Mouse (Mus musculus) liver, postnatal 0 days (tissue): ENCODE measurements around the gene Htr1f.

Experiments
- CTCF ChIP-seq: sonication (generic); IDR thresholded peaks from 2 replicates; pipeline ENCODE4 v1.5.1; 2016; ENCODE audit warnings: antibody characterized with exemption, low read depth
- EP300 ChIP-seq: IDR thresholded peaks from 2 replicates; pipeline ENCODE4 v1.6.1; 2016; ENCODE audit warnings: antibody characterized with exemption, low read depth, mild to moderate bottlenecking

DNA sequence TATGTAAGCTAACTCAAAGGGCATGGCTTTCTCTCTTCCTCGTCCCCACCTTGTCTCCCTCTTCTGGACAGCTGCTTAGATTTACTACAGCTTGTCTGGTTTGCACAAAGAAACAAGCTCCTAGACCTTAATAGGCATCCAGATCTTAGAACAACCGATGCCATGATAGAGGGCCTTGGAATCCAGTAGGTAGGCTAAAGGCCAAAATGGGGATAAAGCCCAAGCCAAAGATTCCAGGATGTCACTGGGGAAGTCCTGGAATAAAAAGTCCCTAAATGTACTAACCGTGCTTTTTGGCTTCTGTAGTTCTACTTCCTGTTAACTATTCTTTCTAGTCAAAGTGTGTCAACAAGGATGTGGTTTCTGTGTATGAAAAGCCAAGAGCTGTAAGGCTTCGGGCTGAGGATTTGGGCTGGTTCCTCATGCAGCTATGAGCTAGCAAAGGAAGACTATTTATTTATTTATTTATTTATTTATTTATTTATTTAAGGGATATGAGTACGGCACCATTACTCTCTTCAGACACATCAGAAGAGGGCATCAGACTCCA lies 163.9 kb downstream of the Htr1f start:
- no peak for TF ChIP-seq CTCF
- TF ChIP-seq EP300: no peak
